Mouse (Mus musculus) embryonic facial prominence, embryonic 14.5 days (tissue): ENCODE results near the gene Psma6. TPM values are rescaled to one million over a fixed set of nuclear protein-coding genes. Genes with fewer than 3 reads are reported as not detected.

ENCODE experiments used
- ATAC-seq: fragments of 200-750 bp; cut with Nextera tagmentation; 2 replicates; pipeline ENCODE4 v1.8.0; 2017; ENCODE audit warnings: low read depth, moderate number of reproducible peaks, moderate TSS enrichment
- DNase-seq: peaks from one replicate; pipeline ENCODE4 v3.0.0-alpha.2; 2015; ENCODE audit warnings: low spot score
- H3K27ac ChIP-seq: fragments of 300-500 bp; sonication (generic); replicated peaks from 2 replicates; pipeline ENCODE4 v1.5.1; 2014; ENCODE audit warnings: low read depth, mild to moderate bottlenecking, low read length, moderate library complexity
- H3K27me3 ChIP-seq: fragments of 300-500 bp; sonication (generic); replicated peaks from 2 replicates; pipeline ENCODE4 v1.6.1; 2014; ENCODE audit warnings: low read length; ENCODE audit not compliant: control insufficient read depth, insufficient read depth
- H3K36me3 ChIP-seq: fragments of 300-500 bp; sonication (generic); 2 replicates; pipeline ENCODE4 v1.6.1; 2014; ENCODE audit warnings: low read length, mixed read lengths; ENCODE audit not compliant: control insufficient read depth, insufficient read depth
- H3K4me1 ChIP-seq: fragments of 300-500 bp; sonication (generic); 2 replicates; pipeline ENCODE4 v1.6.1; 2014; ENCODE audit warnings: antibody characterized with exemption, low read length; ENCODE audit not compliant: control insufficient read depth, insufficient read depth
- H3K4me2 ChIP-seq: fragments of 300-500 bp; sonication (generic); 2 replicates; pipeline ENCODE4 v1.6.1; 2014; ENCODE audit warnings: low read depth, mild to moderate bottlenecking, low read length, moderate library complexity, mixed read lengths
- H3K4me3 ChIP-seq: fragments of 300-500 bp; sonication (generic); 2 replicates; pipeline ENCODE4 v1.5.1; 2014; ENCODE audit warnings: low read depth, mild to moderate bottlenecking, low read length
- H3K9ac ChIP-seq: fragments of 300-500 bp; sonication (generic); 2 replicates; pipeline ENCODE4 v1.6.1; 2014; ENCODE audit warnings: low read depth, mild to moderate bottlenecking, low read length, moderate library complexity, mixed read lengths
- H3K9me3 ChIP-seq: fragments of 300-500 bp; sonication (generic); 2 replicates; pipeline ENCODE4 v1.6.1; 2016; ENCODE audit warnings: low read length; ENCODE audit not compliant: control insufficient read depth
- WGBS: fragments of 180-500 bp; shearing (Covaris S2); extraction: QIAGEN DNeasy Blood & Tissue Kit; methylation state at CpG from one replicate; pipeline ENCODE4 v1.1.7; 2014; 5-methylcytosine and 5-hydroxymethylcytosine counted together
- polyA plus RNA-seq: library from polyadenylated mRNA; unstranded; fragments of >200 nt; fragmentation: Nextera tagmentation; extraction: Ambion mirVana; gene quantifications from 2 replicates; pipeline ENCODE4 v1.2.1, GENCODE M21; 2014

Gene Psma6
- polyA plus RNA-seq, 1 experiment from 2014 or later = 404 TPM

DNA sequence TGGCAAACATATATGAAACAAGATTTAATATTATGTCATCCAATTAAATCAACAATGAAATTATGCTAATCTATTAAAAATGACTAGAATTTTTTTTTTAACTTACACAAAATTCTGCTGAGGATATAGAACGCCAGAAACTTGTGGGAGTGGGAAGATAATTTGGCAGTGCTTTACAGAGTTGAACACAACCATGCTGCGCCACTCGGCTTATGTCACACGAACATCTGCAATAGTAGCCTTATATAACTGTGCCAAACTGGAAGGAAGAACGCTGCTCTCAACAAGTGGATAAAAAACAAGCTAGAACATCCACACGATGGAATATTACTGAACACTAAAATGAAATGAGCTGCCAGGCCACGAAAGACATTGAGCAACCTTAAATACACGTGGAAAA lies 45.2 kb downstream of the Psma6 start:
- H3K9ac ChIP-seq = no peak overlapping the region
- no peak for DNase-seq

DNA sequence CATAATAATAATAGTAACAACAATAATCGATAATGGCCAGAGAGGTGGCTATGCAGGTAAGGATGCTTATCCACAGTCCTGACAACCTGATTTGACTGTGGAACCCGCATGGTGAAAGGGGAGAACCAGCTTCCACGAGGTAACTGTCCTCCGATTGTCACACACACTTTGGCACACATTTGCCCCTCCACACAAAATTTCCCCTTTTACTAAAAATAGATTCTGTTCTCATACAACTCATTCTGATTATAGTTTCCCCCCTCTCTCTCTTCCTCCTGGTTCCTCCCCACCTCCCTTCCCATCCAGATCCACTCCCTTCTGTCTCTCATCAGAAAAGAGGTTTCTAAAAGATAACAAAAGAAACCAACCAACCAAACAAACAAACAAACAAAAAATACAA lies 45.9 kb downstream of the Psma6 start:
- Histone ChIP-seq H3K27me3 (no peaks in the 10 kb centered on the region), H3K9ac (no peak overlapping the region), H3K4me3 (no peak overlapping the region), H3K9me3 (no peaks in the 10 kb centered on the region), H3K4me2 (no peak overlapping the region), H3K36me3 (no peaks in the 10 kb centered on the region), H3K27ac (no peak overlapping the region), H3K4me1 (no peaks in the 10 kb centered on the region)
- DNase-seq (no peak), ATAC-seq (no peak)
- WGBS = 84% methylated on average over 4 of the region's 4 CpGs

More for the DNA sequence above, 45.2 kb downstream of the Psma6 start:
- ATAC-seq = no peak
- no peaks in the 10 kb centered on the region for H3K27me3 ChIP-seq
- no peaks in the 10 kb centered on the region for H3K36me3 ChIP-seq
- H3K4me3 ChIP-seq = no peak overlapping the region
- H3K4me2 ChIP-seq = no peak overlapping the region
- 78% methylated on average over 8 of the region's 8 CpGs for WGBS
- H3K4me1 ChIP-seq = no peaks in the 10 kb centered on the region
- H3K9me3 ChIP-seq = no peaks in the 10 kb centered on the region
- H3K27ac ChIP-seq = no peak overlapping the region

DNA sequence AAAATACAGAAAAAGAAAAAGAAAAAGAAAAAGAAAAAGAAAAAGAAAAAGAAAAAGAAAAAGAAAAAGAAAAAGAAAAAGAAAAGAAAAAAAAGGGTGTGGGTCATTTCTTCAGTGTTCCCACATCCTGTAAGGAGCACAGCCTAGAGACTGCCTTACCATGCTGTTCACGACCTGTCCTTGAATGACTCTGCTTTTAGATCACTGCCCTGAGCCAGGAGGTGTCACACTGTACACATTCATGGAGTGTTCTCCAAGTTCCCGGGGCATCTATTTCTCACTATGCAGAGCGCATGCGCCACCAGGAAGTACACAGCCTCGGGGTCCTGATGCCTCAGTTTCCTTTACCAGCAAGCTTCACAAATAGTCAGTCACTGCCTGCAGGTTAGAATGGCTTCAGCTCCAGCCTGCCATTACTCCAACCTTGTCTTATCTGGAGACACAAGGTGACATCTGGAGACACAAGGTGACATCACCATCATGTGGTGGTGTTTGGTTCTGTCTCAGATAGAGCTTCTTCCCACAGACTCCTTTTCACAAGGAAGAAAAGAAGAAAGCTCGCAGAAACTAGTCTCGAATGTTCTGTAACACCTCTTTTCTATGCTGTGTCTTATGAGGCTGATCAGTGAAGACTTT lies 48.4 kb downstream of the Psma6 start:
- WGBS = 89% methylated on average over 7 of the region's 7 CpGs
- no peak for DNase-seq
- H3K27me3 ChIP-seq = no peaks in the 10 kb centered on the region
- peaks cover 6% of the 10 kb centered on the region for H3K4me1 ChIP-seq
- ATAC-seq = 0 out of 2 replicates have a peak, but pooled peaks have one; percentile 32
- no peaks in the 10 kb centered on the region for H3K9me3 ChIP-seq
- H3K36me3 ChIP-seq = no peaks in the 10 kb centered on the region
- H3K27ac ChIP-seq = no peak overlapping the region
- H3K9ac ChIP-seq = no peak overlapping the region
- H3K4me2 ChIP-seq = no peak overlapping the region
- no peak overlapping the region for H3K4me3 ChIP-seq

DNA sequence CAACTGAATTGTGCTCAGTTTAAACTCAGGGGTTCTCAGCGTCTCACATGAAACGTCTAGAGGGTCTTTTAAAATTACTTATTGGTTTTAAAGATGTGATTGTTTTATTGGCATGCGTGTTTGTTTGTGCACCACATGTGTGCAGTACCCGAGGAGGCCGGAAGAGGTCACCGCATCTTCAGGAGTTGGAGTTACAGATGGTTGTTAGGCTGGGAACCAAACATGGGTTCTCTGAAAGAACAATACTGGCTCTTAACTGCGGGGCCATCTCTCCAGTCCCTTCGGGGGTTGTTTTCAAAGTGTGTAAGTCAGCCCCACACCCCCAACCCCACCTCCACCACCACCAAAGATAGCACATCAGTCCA lies 48.9 kb downstream of the Psma6 start:
- Histone ChIP-seq H3K27me3 (no peaks in the 10 kb centered on the region), H3K4me1 (peaks cover 11% of the 10 kb centered on the region), H3K4me2 (no peak overlapping the region), H3K4me3 (no peak overlapping the region), H3K9me3 (no peaks in the 10 kb centered on the region), H3K9ac (no peak overlapping the region), H3K27ac (no peak overlapping the region), H3K36me3 (no peaks in the 10 kb centered on the region)
- DNase-seq (no peak), ATAC-seq (no peak)
- 94% methylated on average over 8 of the region's 8 CpGs for WGBS

DNA sequence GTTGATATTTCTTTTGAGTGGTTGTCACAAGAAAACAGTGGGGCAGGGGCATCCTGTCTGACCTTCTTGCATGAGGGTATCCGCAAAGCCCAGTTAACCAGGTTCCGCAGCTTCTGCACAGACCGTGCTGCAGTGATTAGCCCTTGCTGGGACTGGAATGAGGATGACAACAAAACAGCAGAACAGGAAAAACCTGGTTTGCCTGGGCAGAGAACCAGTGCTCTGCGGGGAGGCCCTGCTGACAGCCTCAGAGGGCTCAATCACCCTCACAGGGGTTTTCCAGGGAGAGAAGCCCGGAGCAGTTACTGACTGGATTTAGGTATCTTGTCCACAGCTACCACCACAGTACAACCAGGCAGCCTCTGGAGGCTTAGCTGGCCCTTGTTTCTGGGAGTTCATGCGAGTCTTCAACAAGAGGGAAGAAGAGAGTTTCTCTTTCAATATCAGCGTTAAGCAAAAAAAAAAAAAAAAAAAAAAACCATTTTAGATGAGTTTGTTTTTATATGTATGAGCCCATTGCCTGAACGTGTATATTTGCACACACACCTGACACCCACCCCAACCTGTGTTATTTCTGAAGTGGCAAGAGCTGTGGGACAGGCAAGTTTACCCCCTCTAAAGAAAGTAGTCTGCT lies 49.9 kb downstream of the Psma6 start:
- Histone ChIP-seq H3K27me3 (no peaks in the 10 kb centered on the region), H3K27ac (peak overlapping the region; percentile 33; the same call in 1 of the 2 replicates), H3K9ac (no peak overlapping the region), H3K36me3 (no peaks in the 10 kb centered on the region), H3K4me3 (no peak overlapping the region), H3K4me2 (no peak overlapping the region), H3K9me3 (no peaks in the 10 kb centered on the region), H3K4me1 (peaks cover 21% of the 10 kb centered on the region)
- DNase-seq (peak; percentile 86), ATAC-seq (peak; percentile 78)
- 27% methylated on average over 8 of the region's 8 CpGs for WGBS

DNA sequence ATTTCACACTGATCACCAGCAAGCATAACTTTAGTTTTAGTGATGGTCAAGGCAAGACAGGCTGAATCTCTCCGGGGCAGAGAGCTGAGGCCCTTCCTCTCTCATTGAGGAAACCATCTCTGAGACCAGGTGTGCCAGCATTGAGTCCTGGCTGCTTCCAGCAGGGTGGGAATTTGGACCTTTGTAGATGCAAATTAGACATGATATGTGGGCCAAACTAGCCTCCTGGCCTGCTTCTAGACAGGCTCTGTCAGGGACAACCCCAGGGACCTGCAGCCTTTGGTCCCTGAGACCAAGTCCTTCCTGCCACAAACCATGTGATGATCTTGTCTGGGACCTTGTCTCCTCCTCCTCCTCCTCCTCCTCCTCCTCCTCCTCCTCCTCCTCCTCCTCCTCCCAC lies 51.1 kb downstream of the Psma6 start:
- Histone ChIP-seq H3K4me1 (peaks cover 25% of the 10 kb centered on the region), H3K9ac (no peak overlapping the region), H3K9me3 (no peaks in the 10 kb centered on the region), H3K36me3 (no peaks in the 10 kb centered on the region), H3K4me3 (no peak overlapping the region), H3K27ac (no peak overlapping the region), H3K27me3 (no peaks in the 10 kb centered on the region), H3K4me2 (no peak overlapping the region)
- DNase-seq = no peak
- 57% methylated on average over 1 of the region's 1 CpGs for WGBS
- no peak for ATAC-seq

DNA sequence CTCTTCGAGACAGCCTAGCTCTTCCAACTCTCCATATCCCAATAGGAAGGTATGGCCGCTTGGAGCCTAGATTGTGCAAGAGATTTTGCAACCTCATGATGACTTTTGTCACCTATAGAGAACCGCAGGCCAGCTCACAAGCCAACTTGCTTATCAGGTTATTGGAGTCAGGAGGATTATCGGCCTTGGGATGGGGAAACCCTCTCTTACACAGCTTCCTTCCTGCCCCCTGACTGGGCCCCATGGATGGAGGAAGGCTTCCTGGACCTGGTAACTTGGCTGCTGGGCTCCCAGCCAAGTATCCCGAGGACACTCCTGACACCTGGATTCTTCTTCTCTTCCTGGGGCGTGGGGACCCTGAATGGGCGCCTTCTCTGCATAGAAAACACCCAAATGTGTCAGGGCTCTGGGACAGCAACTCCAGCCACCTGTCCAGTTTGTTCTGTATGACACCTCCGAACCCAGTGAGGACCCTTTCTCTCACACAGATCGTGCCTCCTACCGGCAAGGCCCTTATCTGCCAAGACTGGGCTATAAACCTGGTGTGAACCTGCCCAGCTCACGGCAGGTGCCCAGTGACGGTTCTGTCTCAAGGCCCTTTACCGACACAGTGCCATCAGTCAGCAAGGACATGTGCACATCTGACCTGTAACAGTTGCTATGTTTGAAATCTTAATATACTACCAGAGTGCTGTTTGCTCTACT lies 53.3 kb downstream of the Psma6 start:
- H3K4me3 ChIP-seq = no peak overlapping the region
- no peaks in the 10 kb centered on the region for H3K9me3 ChIP-seq
- no peak overlapping the region for H3K4me2 ChIP-seq
- no peak overlapping the region for H3K9ac ChIP-seq
- H3K4me1 ChIP-seq = peaks cover 27% of the 10 kb centered on the region
- no peaks in the 10 kb centered on the region for H3K27me3 ChIP-seq
- ATAC-seq = no peak
- no peak overlapping the region for H3K27ac ChIP-seq
- DNase-seq = peak; percentile 52
- 65% methylated on average over 13 of the region's 13 CpGs for WGBS
- H3K36me3 ChIP-seq = no peaks in the 10 kb centered on the region

DNA sequence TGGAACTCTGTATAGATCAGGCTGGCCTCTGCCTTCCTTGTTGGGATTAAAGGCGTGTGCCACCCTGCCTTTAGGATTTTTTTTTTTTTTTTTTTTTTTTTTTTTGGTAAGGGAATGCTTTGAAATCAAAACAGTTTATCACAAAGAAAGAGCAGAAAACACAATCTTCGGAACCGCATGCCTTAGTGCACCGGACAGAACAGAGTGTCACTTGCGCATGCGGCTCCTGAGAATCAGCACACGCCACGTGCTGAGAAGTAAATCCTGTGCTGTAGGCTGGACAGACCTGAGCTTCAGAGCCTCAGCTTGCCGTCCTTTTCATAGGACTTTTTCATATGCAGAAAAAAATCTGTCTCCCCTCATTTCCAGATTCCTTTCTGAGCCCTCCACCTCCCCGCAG lies 54.0 kb downstream of the Psma6 start:
- H3K27me3 ChIP-seq = no peaks in the 10 kb centered on the region
- DNase-seq (no peak), ATAC-seq (no peak)
- no peaks in the 10 kb centered on the region for H3K36me3 ChIP-seq
- H3K4me1 ChIP-seq = peaks cover 35% of the 10 kb centered on the region
- peak overlapping the region; percentile 42; the same call in 1 of the 2 replicates for H3K9ac ChIP-seq
- no peak overlapping the region for H3K4me3 ChIP-seq
- peak overlapping the region; percentile 80 for H3K27ac ChIP-seq
- peak overlapping the region; percentile 48 for H3K4me2 ChIP-seq
- WGBS = 57% methylated on average over 10 of the region's 10 CpGs
- no peaks in the 10 kb centered on the region for H3K9me3 ChIP-seq
